Mouse (Mus musculus) inflammation-experienced regulatory T-cells (primary cell): ENCODE measurements around the gene Lhx2. TPM values are rescaled to one million over a fixed set of nuclear protein-coding genes. Genes with fewer than 3 reads are reported as not detected.

Experiments
- polyA plus RNA-seq, 2 experiments: library from polyadenylated mRNA; unstranded; fragments of 100-300 nt; shearing (Covaris generic); gene quantifications; one replicate each; pipeline ENCODE4 v1.2.1; 2017

Lhx2 gene
- polyA plus RNA-seq: under 1 TPM; 0.22 to 0.34 TPM

DNA sequence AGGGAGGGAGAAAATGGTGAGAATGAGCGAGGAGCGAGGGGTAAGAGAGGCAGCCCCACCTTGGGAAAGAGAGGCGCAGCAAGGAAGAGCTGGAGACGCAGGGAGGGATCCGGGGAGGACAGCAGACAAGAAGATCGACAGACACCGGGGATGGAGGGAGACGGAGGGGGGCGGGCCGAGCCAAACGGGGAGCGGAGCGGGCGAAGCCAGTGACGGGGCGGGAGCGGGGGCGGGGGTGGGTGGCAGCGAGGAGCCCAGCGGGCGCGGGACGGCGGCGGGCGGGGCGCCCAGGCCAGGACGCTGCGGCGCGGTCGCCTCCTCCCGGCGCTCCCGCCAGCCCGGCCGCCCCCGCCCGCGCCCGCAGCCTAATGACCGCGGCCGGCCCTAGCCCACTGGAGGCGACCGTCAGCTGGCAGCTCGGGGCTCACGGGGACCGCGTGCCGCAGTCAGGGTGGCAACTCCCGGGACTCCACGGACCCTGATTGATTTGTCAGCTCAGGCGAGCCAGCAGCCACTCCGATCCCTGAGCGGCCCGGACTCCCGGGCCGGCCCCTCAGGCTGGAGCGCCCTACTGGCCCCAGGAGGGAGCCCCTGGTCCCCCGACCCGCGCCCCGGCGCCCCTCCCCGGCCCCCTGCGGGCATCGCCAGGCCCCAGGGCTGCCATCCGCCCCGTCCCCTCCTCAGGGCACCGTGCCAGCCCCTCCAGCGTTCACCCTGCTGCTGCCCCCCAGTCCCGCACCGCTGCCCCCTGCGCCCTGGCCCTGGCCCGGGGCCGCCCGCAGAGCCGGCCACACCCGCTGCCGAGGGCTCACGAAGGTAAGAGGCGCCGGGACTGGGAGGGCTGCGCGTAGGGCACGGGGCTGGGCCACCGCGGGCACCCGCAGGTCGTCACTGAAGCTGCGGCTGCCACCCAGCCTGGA is at the start of gene Lhx2:
TSS of gene Lhx2 (plus strand) at position 292 of the 920 bp plus-strand sequence.

Other genes with a start within 250 kb of the Lhx2 start
- 10 to 100 TPM; 25.1 to 31.2 TPM for gene Dennd1a, start 51.9 kb upstream of the Lhx2 start, polyA plus RNA-seq
- gene Nek6, start 172.4 kb downstream of the Lhx2 start, polyA plus RNA-seq: 1 to 10 TPM; 3.0 to 6.1 TPM